Mouse (Mus musculus): ENCODE measurements around the gene Zfpm1. TPM values are rescaled to one million over a fixed set of nuclear protein-coding genes. Genes with fewer than 3 reads are reported as not detected.

Zfpm1 gene
- polyA plus RNA-seq, 1 experiment: 24.6 TPM

DNA sequence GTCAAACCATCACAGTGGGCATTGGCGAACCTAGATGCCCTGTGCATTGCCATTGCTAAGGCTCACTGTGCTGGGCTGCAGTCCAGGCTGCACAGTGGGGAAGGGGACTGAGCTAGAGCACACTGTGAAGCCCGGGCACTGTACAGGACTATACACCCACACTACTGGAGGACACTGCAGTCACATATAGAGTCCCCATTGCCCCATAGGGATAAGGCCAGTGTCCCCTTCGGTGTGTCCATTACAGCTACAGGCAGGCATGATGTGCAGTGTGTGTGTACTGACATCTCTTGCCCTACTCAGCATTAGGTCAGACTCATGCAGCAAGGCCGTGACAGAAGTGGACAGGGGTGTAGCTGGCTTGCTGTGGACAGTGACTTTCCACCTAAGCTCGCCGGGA is 59.8 kb downstream of the Zfpm1 start:
- 82% methylated on average over 6 of the region's 6 CpGs for WGBS
- DNase-seq (ENCODE audit: low read depth, low spot score): no peak

DNA sequence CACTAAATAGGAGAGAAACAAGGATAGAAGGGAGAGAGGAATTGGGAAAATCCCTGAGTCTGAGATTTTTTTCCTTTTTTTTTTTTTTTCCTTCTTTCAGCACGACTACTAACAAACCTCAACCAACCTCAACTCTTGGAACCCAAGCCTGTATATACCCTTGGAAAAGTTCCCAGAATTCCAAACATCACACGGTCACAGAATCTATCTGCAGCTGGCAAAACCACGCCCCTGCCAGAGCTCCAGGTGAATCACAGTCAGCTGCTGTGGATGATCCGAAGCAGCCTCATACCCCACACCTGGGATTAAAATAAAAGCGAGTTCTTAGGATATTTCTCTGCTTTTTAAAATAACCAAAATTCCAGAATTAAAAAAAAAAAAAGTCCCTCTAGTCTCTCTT is 60.4 kb downstream of the Zfpm1 start:
- WGBS: 13% methylated on average over 5 of the region's 5 CpGs
- no peak for DNase-seq (ENCODE audit: low read depth, low spot score)

DNA sequence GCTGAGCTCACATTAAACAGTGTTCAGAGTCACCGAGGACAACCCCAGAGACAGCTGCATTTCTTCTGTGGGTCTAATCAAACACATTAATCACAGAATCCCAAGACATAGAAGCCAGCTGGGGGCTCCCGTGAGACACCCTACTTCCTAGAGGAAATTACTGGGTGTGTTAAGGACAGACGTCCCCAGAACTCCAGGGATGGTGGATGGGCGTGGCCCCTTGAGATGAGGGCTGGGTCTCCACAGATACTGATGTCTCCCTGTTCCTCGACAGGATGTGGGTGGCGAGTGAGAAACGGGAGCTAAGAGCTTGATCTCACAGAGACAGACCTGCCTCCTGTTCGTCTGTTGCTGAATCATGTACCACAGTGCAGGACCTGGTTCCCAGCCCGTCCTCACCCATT is 60.9 kb downstream of the Zfpm1 start:
- WGBS: 2% methylated on average over 9 of the region's 9 CpGs
- no peak for DNase-seq (ENCODE audit: low read depth, low spot score)

DNA sequence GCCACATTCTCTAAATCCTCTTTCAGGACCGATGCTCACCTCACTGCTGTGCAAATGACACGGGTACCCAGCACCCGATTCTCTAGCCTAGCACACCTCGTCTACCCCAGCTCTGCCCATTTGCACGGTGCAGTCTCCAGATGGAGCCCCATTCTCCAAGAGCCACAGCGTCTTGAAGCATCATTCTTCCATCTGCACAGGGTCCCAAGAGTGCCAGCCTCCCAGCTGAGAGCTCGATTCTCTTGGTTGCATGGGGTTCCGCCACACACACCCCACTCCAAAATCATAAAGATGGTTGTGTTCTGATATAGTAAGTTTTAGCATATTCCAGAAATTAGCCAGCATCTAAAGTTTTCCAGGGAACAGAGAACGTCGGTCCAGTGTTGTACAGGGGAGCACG is 61.4 kb downstream of the Zfpm1 start:
- DNase-seq (ENCODE audit: low read depth, low spot score): no peak
- WGBS: 6% methylated on average over 11 of the region's 11 CpGs

DNA sequence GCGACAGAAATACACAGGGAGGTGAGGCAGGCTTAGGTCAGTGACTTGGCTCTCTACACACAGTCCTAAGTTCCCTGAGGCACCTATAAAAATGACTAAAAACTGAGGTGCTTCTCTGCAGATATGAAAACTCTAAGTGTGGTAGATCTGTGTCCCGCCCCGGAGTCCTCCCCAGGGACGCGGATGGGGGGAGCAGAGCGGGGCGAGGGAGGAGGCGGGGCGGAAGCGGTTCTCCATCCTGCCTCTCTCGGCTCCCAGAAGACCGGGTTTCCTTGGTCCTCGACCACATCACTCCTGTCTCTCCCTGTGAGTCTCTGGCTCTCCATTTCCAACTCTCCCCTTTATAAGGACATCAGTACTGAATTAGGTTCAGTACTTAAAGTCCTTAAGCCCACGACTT is 61.8 kb downstream of the Zfpm1 start:
- DNase-seq (ENCODE audit: low read depth, low spot score): no peak
- WGBS: under 1% methylated on average over 14 of the region's 14 CpGs

DNA sequence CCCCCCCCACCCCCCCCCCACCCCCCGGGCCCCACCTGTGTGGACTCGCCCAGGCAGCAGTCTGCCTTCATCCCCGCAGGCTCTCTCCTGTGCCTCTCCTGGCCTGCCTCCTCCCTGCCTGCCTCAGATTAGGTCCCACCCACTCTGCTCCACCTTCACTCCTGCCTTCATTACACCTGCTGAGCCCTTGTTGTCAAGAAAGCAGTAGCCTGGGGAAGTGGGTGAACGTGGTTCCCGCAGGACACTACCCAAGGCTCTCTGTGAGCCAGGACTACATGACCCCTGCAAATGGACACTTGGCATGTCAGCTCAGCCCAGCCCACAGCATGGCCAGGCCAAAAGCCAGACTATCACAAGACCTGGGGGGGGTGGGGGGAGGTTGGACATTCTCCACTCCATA is 62.3 kb downstream of the Zfpm1 start:
- no peak for DNase-seq (ENCODE audit: low read depth, low spot score)
- 6% methylated on average over 2 of the region's 5 CpGs for WGBS

DNA sequence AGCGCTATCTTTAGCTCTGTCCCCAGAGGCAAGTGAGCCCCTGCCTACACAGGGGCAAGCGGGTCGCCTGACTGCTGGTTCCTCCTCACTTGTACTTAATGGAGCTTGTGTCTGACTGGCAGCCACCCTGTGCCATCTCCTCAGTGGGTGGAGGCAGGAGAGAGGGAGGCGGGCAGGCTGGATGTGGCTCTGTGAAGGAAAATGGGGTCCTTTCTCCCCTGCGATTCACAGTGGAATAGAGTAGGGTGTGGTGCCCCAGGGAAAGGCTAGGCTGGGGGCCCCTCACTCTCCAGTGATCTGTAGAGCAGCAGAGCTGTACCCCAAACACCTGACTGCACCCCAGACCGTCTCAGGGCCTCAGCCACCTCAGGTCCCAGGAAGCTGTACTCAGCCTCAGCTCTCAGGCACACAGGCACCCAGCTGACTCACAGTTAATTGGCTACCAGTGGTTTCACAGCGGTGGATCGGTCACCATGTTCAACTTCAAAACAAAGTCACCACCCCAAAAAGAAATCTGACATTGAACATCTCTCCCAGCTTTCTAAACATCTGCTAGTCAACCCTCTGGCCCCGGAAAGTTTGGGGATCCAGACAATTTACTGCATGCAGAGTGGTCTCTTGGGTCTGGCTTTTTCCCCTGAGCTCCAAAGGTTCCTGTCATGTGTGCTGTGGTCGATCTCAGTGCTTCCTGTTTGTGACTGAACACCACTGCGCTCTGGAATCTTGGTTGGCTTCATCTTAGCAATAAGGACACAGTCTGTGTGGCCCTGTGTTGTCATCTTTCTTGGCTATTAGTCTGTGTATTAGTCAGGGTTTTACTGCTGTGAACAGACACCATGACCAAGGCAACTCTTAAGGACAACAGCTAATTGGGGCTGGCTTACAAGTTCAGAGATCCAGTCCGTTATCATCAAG is 63.5 kb downstream of the Zfpm1 start:
- DNase-seq (ENCODE audit: low read depth, low spot score): no peak
- WGBS: 73% methylated on average over 12 of the region's 12 CpGs

DNA sequence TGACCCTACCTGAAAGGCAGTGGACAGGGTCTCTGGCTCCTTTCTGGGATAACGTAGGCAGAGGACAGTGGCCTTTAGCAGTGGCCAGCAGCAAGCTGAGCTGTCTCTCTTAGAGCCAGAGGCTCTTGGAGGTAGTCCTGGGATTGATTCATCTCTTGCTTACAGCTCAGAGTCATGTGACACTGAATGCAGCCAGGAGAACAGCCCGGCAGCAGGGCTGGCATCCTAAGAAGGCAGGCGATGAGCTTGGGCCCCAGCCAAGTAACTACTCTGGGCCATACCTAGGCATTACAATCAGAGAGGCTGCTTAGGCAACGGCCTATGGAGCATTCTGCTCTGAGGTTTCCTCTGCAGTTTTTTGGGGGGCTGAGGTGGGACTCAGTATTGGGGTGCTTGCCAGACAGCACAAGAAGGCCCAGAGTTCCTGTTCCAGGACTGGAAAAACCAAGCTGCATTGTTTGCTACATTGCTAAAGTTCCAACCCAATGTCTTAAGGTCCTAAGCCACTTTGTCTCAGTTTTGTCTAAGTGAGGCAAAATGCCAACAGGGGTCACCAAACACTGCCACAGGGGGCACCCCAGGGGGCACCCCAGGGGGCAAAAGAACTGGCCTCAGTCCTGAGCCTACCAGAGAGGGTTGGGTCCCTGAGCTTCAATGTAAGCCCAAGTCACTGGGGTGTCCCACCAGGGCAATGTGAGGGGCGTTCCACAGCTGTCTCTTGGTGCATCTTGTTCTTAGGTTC is 66.0 kb downstream of the Zfpm1 start:
- no peak for DNase-seq (ENCODE audit: low read depth, low spot score)
- WGBS: 40% methylated on average over 5 of the region's 5 CpGs

DNA sequence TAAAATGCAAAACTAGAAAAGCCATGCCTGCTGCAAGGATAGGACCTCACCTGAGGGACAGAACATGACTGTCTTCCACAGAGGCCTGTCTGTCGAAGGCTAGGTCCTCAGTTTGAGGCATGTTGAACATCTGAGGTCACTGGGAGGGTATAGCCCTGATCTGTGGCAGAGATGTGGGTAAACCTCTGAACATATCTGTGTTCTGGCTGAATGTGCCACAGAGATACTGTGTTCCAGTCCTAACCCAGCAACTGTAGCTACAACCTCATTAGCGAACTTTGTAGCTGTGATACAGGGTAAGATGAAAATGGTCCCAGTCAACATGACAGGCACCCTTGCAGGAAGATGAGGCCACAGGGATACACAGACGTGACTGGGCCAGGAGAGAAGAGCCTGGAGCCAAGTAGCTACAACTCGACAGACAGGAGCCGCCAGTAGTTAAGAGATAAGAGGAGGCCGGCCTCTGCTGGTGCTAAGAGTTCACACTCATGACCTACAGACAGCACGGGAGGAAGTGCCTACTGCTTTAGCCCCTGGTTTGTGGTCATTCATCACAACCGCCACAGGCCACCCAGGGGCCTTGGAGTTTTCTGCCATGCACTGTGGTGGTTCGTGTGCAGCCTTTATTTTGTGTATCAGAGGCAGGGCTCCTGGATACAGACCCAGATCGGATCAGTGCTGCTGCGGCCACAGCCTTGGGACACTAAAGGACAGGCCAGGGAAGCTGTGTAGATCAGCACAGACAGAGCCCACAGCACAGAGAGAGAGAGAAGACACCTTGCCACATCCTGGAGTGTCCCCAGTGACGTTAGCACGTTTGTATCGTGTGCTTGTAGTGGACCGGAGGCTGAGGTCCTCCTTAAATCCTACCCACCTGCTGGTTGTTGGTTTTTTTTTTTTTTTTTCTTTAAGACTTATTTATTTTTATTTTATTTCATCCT is 67.7 kb downstream of the Zfpm1 start:
- no peak for DNase-seq (ENCODE audit: low read depth, low spot score)
- 58% methylated on average over 15 of the region's 15 CpGs for WGBS

DNA sequence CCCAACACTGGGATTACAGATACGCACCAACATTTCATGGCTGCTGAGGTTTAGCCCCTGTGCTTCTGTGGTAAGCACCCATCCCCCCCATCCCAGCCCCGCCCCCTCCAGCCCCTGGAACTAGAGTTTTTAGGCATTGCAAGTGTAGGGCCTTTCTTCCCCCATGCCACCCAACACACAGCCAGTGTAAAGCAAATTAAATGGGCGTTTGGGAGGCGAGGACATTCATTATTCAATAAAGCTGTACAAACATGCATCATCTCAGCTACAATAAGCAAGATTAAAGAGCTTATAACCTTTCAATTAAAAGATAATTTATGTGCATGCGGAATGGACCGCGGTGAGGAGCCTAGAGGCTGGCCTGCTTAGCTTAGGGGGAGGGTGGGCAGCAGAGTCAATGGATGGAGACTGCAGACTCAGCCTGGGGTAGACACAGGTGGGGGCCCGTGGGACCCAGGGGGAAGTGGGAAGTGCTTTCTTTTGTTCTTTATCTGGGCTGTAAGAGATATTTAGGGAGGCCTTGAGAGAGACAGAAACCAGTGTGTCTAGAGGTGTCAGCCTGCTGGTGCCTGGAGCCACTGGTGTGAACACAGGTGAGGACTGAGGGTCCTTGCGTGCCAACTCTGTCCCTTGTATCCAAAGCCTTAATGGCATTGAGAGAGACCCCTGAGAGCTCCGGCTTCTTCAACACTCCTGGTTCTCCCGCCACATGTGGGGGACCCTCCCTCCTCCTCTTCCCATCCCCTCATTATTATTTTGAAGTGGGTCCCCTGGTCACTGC is 68.6 kb downstream of the Zfpm1 start:
- 61% methylated on average over 11 of the region's 11 CpGs for WGBS
- no peak for DNase-seq (ENCODE audit: low read depth, low spot score)

DNA sequence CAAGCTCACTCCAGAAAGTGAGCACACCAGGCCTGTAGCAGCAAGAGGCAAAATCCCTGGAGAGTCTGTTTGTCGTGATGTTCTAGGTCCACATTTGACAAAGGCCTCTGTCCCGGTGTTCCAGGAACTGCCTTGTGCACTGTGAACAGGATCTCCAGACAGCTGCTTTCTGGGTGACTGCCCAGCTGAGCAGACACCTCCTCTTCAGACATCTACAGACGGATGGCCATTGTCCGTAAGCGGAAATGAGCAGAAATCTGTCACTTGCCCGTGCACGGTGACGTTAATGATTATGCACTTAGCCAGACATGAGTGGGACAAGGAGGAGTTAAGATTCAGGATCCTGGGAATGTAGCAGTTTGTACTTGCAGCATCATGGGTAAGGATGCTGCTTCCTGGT is 72.2 kb downstream of the Zfpm1 start:
- 66% methylated on average over 8 of the region's 8 CpGs for WGBS
- DNase-seq (ENCODE audit: low read depth, low spot score): no peak

DNA sequence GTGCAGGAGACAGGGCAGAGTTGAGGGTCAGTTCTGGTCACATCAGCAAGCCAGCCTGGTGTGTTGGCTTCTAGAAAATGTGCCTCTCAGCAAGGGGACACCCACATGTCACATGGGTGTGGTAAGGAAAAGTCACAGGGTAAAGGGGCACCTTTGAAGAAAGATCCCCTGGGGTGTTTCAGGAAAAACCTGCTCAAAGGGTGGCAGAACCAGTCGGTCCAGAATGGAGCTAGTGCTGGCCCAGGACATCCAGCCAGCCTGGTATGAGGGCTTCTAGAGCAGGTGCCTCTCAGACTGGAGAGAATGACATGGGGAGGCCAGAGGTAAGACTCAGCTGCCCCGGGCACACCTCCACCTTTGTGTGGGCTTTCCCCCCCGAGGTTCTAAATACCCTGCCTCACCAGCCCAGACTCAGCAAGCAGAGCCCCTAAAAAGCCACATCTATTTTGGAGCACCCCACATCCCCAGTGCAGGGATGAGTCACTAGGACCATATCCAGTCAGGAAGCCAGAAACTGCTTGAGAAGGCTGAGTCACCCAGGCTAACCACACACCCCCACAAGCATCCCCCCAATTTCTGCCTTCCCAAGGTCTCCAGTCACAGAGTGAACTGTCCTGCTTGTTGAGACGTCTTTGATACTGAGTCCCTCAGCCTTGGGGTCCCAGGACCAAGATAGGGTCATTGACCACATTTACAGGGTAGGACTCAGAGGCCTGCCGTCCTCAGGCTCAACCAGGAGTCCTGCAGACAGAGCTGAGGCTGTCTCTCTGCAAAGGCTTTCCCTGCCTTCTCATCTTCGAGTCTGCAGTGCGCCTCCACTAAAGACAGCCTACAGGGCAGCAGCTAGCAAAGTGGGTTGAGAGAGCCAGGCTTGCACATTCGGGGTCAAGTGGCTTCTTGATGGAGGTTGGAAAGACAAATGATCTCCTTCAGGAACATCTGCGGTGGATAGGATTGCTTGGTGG is 74.0 kb downstream of the Zfpm1 start:
- 49% methylated on average over 9 of the region's 9 CpGs for WGBS
- no peak for DNase-seq (ENCODE audit: low read depth, low spot score)

DNA sequence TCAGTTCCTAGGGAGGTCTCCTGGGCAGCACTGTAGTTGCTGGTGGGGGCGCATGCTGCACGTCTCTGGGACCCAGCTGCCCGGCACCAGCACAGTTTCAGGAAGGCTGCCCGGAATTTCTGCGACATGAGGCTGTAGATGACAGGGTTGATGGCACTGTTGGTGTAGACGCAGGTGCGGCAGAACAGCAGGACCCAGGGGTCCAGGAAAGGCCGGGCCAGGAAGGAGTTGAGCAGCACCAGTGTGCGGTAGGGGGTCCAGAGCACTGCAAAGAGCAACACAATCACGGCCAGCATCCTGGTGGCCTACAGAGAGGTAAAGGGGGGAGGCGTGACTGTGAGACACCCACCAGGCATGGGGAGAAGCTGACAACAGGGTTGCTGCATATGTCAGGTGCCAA is 75.3 kb downstream of the Zfpm1 start:
- 88% methylated on average over 11 of the region's 11 CpGs for WGBS

DNA sequence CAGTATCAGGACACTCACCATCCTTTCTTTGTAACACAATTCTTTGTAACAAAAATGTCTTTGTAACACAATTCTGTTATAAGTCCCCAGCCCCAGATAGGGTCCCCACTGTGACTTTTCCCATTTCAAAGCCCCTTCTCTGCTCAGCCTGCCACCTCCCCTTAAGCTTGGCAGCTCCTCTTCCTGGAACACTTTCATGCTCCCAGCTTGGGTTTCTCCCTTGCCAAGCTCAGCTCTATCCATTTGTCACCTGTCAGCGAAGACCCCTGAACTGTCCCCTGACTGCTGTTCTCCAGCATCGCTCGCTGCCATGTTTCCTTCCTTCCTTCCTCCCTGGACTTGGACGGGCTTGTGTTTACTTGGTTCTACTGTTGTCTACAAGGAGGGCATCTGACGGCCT is 75.7 kb downstream of the Zfpm1 start:
- DNase-seq (ENCODE audit: low read depth, low spot score): no peak
- 88% methylated on average over 5 of the region's 5 CpGs for WGBS

More for the DNA sequence above, 75.3 kb downstream of the Zfpm1 start:
- no peak for DNase-seq (ENCODE audit: low read depth, low spot score)

DNA sequence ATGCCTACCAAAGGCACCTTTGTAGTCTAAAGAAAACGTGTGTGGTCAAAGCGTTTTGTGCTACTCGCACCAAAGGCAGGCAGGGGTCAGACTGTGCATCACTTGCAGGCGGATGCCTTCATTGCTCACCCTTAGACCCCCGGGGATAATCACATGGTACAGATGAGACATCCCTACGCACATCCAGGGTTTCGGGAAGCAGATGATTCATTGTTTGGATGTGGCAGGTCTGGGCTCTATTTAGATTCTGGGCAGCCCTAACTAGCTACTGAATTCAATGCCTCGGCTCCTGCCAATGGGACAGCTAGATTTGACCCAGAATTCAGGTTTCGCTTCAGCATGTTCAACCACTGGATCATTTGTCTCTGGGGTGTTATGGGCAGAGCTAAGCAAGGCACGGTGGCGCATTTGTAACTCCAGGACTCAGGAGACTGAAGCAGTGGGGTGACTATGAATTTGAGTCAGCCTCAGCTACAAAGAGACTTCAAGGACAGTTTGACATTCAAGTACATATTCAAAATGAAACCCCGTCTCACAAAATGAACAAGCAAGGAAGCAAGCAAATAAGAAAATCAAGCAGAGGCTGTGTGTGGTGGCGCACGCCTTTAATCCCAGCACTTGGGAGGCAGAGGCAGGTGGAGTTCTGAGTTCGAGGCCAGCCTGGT is 77.3 kb downstream of the Zfpm1 start:
- WGBS: 82% methylated on average over 15 of the region's 15 CpGs

DNA sequence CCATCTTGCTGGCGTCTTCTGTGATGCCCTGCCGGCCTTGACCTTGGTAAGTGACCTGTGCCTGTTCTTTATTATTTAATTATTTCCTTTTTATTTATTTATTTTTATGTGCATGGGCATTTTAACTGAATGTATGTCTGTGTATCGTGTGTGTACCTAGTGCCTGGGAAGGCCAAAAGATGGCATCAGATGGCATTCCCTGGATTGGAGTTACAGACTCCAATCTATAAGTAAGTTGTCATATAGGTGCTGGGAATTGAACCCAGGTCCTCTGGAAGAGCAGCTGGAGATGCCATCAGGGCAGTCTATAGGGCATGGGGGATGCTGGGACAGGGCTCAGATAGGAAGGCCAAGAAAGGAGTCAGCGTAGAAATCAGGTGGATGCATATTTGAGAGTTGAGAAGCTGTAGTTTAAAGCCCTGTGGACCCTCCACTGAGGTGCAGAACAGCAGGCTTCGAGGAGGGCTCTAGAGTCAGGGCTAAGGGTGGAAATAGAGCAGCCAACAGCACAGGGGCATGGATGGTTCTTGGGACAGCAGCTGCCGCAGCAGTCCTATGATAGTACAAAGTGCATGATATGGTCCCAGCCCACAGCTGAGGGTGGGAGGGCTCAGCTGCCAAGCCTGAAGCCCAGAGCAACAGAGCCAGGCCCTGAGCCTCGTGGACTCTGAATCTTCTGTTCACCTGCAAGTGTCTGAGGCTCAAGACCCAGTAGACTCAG is 78.9 kb downstream of the Zfpm1 start, which contains the start of gene Trhr2:
Gene Trhr2, minus strand, starts transcription at position 51 of the 721 bp plus-strand sequence.
- 71% methylated on average over 7 of the region's 7 CpGs for WGBS

More for the DNA sequence above, 77.3 kb downstream of the Zfpm1 start:
- no peak for DNase-seq (ENCODE audit: low read depth, low spot score)

DNA sequence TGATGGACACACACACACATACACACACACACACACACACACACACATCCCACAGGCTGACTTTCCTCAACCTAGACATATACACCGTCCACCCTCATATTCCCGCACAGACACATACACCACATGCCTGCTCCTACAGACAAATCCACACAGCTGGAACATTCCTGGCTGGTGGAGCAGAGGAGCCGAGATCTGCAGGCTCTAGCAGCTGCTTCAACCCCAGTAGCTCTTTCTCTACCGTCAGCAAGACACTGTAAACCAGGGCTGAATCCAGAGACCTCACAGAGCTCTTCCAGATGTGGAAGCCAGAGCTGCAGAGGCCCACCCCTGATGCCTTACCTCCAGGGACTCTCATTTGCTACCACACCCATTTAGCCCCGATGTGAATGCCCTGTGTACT is 80.3 kb downstream of the Zfpm1 start:
- 38% methylated on average over 5 of the region's 5 CpGs for WGBS
- no peak for DNase-seq (ENCODE audit: low read depth, low spot score)

More for the DNA sequence above, 78.9 kb downstream of the Zfpm1 start, which contains the start of gene Trhr2:
- DNase-seq (ENCODE audit: low read depth, low spot score): no peak
